Mouse (Mus musculus) small intestine, adult 2 months (tissue): Measurements from ENCODE around the gene Sgms1.

Experiments used
- CTCF ChIP-seq: fragments of 200-500 bp; IDR thresholded peaks from 2 replicates; pipeline ENCODE4 v1.5.1; 2012; ENCODE audit warnings: low read depth, mild to moderate bottlenecking, control low read depth, inconsistent platforms, low read length, moderate library complexity, mixed read lengths; ENCODE audit not compliant: insufficient replicate concordance, insufficient read length; ENCODE audit errors: extremely low read depth
- POLR2A ChIP-seq: fragments of 200-500 bp; IDR thresholded peaks from 2 replicates; pipeline ENCODE4 v1.6.1; 2012; ENCODE audit warnings: low read depth, mild to moderate bottlenecking, control low read depth, inconsistent platforms, low read length, moderate library complexity

GRCm38 (mm10) chr19:32189036-32189436 is 200.5 kb downstream of the Sgms1 start:
- TF ChIP-seq CTCF, result no peak
- TF ChIP-seq POLR2A, result no peak
